Mouse (Mus musculus): Measurements from ENCODE around the gene Gm16381.
"Not testable (repeated sequence)": the region's sequence is repeated elsewhere in the genome, so short reads cannot be mapped to it uniquely, and the experiment has no call there.

DNA sequence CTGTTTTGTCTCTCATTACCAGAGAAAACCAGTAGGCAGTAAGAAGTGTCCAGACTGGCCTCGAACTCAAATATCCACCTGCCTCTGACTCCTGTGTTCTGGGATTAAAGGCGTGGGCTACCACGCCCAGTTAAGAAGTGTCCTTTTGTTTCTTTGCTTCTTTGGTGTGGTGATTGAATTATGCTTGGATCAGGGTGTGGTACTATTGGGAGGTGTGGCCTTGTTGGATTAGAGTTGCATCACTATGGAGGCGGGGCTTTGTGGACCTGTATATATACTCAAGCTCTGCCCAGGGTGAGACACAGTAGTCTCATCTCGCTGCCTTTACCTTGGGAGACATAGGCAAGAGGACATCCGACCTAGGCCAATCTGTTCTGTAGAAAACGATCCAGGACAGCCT lies 25.9 kb downstream of the Gm16381 start, which contains the start of gene Gm4027:
- not testable (repeated sequence) for TF ChIP-seq EP300, CTCF (IDR thresholded peaks at IDR 0.05; ENCODE audit: low read depth)
